Mouse (Mus musculus): ENCODE data around the gene Inppl1.

Gene Inppl1

DNA sequence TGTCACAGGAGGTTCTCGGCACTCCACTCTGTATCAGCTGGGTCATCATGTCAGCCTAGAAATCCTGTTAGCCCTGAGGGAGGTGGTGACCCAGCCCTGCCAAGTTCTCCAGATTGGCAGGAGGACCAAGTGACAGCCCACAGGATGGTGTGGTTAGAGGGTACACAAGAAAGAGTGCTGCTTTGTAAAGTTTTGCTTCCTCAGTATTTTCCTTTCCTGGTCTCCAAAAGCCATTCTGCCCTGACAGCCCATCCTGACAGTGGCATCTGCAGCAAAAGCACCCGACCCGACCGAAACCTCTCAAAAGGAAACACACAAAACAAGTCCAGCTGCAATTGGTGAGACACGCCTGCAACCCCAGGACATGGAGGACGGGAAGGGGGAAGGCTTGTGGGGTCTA lies 6.2 kb upstream of the Inppl1 start:
- DNase-seq (ENCODE audit: low spot score) = no peak

DNA sequence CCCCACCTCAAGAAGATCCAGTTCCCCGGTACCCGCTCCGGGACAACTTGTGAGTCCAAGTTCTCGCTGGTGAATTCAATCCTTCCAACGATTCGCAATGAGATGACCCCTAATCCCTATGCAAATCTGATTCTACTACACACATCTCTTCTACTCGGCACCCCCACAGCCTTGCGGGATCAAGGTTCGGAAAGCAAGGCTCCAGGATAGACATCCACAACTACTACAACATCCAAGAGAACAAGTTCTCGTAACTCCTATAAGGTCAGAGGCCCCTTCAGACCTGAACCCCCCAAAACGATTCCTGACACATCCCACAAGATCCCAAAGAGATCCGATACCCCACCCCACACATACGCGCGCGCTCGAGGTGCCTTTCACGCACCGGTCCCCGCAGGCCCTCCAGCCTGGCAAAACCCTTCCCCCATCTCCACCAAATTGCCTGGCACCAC lies 849 bp downstream of the Inppl1 start:
- DNase-seq (ENCODE audit: low spot score) = no peak

DNA sequence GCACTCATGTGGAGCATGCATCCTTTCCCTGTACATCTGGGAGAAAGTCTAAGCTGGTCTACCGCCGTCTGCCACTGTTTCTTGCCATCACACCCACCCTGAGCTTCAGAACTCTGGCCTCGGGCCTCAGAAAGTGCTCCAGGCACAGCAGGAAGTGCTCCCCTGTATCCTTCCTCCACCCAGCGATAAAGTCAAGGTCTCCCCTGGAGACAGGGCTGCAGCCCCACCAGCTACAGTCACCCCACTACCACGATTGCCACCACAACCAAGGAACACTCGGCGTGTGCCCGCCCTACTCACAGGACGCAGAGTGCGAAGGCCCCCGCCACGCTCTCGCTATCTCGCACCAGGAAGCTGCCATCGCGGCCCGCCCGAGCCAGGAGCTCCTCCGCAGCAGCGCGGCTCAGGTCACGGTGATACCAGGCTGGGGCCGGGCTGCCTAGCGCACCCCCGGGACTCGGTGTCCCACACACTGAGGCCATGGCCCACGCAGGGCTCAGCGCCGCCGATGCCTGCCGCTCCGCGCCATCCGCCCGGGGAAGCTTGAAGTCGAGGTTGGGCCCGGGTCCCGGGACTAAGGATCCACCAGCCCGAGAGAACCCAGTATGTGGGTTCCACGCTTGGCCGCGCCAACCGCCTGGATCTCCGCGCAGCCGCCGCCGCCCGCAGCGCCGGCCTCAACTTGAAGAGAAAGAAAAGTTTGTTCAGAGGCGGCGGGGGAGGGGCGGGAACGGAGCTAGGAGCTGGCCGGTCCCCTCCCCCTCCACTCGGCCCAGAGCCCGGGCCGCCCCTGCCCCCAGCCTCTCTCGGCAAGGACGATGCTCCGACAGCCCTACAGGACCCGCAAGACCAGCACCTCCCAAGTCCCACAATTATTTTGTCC lies 1.5 kb downstream of the Inppl1 start:
- DNase-seq (ENCODE audit: low spot score) = peak; percentile 75

GRCm38 (mm10) chr7:101835457-101836109 lies 2.4 kb downstream of the Inppl1 start:
- no peak for DNase-seq (ENCODE audit: low spot score)

DNA sequence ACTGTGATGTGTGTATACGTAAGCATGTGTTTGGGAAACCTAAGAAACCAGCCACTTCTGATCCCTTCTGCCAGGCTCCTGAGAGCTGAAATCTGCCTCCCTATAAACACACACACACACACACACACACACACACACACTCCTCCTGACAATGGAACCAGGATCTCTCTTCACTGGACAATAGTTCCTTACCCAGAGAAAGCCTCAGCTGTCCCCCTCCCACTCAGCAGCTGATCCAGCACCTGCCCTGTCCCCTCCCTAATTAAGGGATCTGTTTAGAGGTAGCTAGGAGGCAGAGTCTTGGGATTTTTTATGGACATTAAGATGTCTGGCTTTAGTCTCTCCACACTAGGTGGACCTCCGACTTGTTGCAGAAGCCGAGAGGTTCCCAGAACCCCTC lies 3.1 kb downstream of the Inppl1 start:
- DNase-seq (ENCODE audit: low spot score) = no peak

- DNase-seq (ENCODE audit: low spot score) = no peak
Observed at GRCm38 (mm10) chr7:101833916-101834584, 4.0 kb downstream of the Inppl1 start.

DNA sequence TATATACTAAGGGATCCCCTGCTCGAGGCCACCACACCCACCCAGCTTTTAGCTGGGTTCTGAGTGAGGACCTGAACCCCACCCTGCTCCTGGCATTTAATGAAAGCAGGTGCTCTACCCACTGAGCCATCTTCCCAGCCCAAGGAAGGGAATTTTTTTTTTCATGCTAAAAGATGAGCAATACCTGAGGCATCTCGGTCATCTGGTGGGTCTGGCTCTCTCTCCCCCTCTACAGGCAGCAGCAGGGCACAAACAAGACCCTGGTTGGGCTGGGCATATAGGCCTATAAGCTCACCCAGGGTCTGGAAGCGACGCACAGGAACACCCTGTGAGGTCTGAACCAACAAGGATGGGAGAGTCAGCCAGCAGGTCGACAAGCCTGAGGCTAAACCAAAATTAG lies 4.7 kb downstream of the Inppl1 start:
- no peak for DNase-seq (ENCODE audit: low spot score)

DNA sequence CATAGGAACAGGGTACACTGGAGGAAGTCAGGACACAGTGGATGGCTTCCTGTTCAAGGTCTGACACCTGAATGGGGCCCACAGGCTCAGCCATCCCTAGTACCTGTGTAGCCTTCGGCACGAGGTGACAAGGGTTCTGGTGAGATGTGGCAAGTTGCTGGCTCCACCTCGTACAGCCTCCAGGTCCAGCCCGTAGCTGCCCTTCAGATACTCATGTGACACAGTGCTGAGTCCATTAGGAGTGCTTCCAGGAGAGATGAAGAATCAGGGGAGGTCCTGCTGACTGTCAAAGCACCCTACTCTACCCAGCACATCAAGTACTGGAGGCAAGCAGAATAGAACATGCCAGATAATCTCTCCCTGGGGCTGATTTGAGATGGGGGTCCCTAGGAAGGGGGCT lies 5.7 kb downstream of the Inppl1 start:
- no peak for DNase-seq (ENCODE audit: low spot score)

DNA sequence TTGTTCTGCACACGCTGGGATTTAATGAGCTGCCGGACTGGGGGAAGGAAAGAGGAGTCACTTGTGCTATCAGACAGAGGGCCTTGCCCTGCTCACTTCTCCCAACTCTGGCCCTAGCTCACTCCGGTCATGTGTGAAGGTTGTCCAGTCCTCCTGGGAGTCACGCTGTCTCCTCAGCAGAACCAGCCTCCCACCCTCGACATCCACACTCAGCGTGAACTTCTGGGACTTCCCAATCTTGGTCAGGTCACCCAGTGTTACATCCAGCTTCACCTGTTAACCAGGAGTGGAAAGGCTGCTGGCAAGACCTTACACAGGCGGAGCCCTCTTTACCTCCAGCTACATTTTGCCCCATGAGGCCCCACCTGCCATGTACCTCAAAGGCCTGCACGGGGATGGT lies 6.6 kb downstream of the Inppl1 start:
- DNase-seq (ENCODE audit: low spot score) = no peak

GRCm38 (mm10) chr7:101830373-101830772 lies 7.7 kb downstream of the Inppl1 start:
- DNase-seq (ENCODE audit: low spot score) = no peak

GRCm38 (mm10) chr7:101823758-101824630 lies 14.0 kb downstream of the Inppl1 start:
- DNase-seq (ENCODE audit: low spot score) = no peak

GRCm38 (mm10) chr7:101822836-101823757 lies 14.9 kb downstream of the Inppl1 start:
- DNase-seq (ENCODE audit: low spot score) = peak; percentile 61

DNA sequence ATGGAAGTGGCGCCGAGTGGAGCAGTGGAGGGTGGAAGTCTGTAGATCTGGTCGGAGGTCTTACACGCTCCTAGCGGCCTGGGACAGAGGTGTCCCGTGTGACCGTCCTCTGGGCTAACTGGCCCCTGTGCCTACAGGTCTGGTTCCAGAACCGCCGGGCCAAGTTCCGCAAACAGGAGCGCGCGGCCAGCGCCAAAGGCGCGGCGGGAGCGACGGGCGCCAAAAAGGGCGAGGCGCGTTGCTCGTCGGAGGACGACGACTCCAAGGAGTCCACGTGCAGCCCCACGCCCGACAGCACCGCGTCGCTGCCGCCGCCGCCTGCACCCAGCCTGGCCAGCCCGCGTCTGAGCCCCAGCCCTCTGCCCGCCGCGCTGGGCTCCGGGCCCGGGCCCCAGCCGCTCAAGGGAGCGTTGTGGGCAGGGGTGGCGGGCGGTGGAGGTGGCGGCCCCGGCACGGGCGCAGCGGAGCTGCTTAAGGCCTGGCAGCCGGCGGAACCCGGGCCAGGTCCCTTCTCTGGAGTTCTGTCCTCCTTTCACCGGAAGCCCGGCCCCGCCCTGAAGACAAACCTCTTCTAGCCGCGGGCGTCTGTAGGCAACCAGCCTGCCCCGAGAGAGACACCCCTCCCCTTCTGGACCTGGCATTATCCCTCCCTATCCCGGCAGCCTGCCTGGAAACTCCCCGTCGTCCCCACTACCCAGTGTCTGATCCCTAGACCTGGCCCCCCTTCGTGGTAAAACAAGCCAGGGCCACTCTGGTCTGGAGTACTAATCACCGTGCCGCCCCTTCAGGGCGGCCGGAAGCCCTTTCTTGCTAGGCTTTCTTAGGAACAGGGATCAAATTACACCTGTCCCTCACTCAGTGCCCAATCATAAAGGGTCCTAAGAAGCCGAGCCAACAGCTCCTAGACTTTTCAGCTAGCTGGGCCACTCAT lies 16.2 kb downstream of the Inppl1 start:
- DNase-seq (ENCODE audit: low spot score) = peak; percentile 66

- no peak for DNase-seq (ENCODE audit: low spot score)
Observed at GRCm38 (mm10) chr7:101820295-101821030, 17.6 kb downstream of the Inppl1 start.

- DNase-seq (ENCODE audit: low spot score) = no peak
Observed at GRCm38 (mm10) chr7:101817861-101818401, 20.1 kb downstream of the Inppl1 start, which contains the start of gene Phox2a. Gene Phox2a, plus strand, starts transcription at chr7:101818313.

DNA sequence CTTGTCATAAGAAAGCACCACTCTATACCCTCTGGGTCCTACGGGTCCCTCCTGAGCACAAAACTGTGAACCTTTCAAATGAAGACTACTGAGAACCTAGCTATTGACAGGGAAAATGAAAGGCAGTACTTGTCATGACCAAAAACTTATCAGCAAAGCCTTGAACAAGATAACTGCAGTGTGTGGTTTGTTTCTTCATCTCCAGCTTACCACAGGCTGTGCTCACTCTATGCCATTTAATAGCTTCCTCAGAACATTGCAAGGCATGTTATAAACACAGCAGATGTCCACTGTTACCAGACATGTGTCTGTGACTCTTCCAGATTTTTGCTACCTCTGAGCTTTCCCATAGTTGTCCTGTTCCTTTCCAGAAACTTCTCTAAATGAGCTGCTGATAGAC lies 61.0 kb downstream of the Inppl1 start:
- DNase-seq (ENCODE audit: low spot score) = no peak

DNA sequence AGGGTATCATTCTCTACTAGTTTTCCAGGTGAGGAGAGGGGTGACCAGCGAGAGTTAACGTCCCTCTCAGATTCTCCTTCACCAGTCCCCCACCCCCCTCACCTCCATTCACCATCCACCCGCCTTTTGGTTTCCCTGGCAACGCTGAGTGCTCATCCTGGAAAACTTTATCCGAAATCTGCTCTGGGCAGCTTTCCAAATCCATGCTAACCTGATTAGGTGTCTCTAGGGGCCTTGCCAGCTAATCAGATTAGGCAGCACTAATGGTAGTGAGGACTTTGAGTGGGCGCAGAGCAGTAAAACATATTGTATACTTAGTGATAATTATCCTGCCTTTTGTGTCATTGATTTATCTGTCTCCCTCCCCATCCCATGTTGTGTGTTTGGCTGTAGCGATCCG lies 65.3 kb downstream of the Inppl1 start:
- no peak for DNase-seq (ENCODE audit: low spot score)
